Mouse (Mus musculus): ENCODE measurements around the gene Chtf18. TPM values are rescaled to one million over a fixed set of nuclear protein-coding genes. Genes with fewer than 3 reads are reported as not detected.
A peak's percentile ranks its signal among the peaks of the same experiment; 100 is the strongest.
"Not testable (repeated sequence)": the region's sequence is repeated elsewhere in the genome, so short reads cannot be mapped to it uniquely, and the experiment has no call there.

Chtf18 gene
- polyA plus RNA-seq, 1 experiment from 2014 or later = 32.2 TPM

- not testable (repeated sequence) for H3K9me3 ChIP-seq (ENCODE audit: control insufficient read depth, low read length); H3K27ac ChIP-seq (ENCODE audit: low read length); H3K36me3 ChIP-seq (ENCODE audit: control insufficient read depth, insufficient read depth, low read length); H3K4me2 ChIP-seq (ENCODE audit: low read depth, low read length); H3K4me3 ChIP-seq (ENCODE audit: low read length); H3K27me3 ChIP-seq (ENCODE audit: control insufficient read depth, insufficient read depth, low read depth, low read length); H3K4me1 ChIP-seq (replicated peaks; ENCODE audit: control insufficient read depth, insufficient read depth, low read length); H3K9ac ChIP-seq (ENCODE audit: low read length); ATAC-seq (ENCODE audit: low read depth)
- 68% methylated on average over 12 of the region's 12 CpGs for WGBS
These were observed 14.3 kb upstream of the Chtf18 start for GRCm38 (mm10) chr17:25741471-25741870.

GRCm38 (mm10) chr17:25738861-25739260, 11.6 kb upstream of the Chtf18 start:
- H3K36me3 ChIP-seq (ENCODE audit: control insufficient read depth, insufficient read depth, low read length) = no peaks in the 10 kb centered on the region
- peak overlapping the region; percentile 30; the same call in 1 of the 2 replicates for H3K27ac ChIP-seq (ENCODE audit: low read length)
- 48% methylated on average over 7 of the region's 7 CpGs for WGBS
- H3K4me3 ChIP-seq (ENCODE audit: low read length) = no peak overlapping the region
- H3K27me3 ChIP-seq (ENCODE audit: control insufficient read depth, insufficient read depth, low read depth, low read length) = no peaks in the 10 kb centered on the region
- ATAC-seq (ENCODE audit: low read depth) = peak; percentile 75
- H3K9me3 ChIP-seq (ENCODE audit: control insufficient read depth, low read length) = no peaks in the 10 kb centered on the region
- H3K4me2 ChIP-seq (ENCODE audit: low read depth, low read length) = no peak overlapping the region
- H3K4me1 ChIP-seq (replicated peaks; ENCODE audit: control insufficient read depth, insufficient read depth, low read length) = no peaks in the 10 kb centered on the region
- no peak overlapping the region for H3K9ac ChIP-seq (ENCODE audit: low read length)

GRCm38 (mm10) chr17:25735745-25736144, 8.5 kb upstream of the Chtf18 start, which contains the start of gene Mslnl:
Gene Mslnl (plus strand): TSS chr17:25736042.
- Histone ChIP-seq H3K4me3 (ENCODE audit: low read length) (no peak within 1 kb of the TSS), H3K9me3 (ENCODE audit: control insufficient read depth, low read length) (no peaks in the 10 kb centered on the region), H3K27ac (ENCODE audit: low read length) (peak within 1 kb of the TSS; percentile 32; the same call in 1 of the 2 replicates), H3K36me3 (ENCODE audit: control insufficient read depth, insufficient read depth, low read length) (no peaks in the 10 kb centered on the region; the same call in 1 of the 2 replicates), H3K4me2 (ENCODE audit: low read depth, low read length) (no peak within 1 kb of the TSS), H3K27me3 (ENCODE audit: control insufficient read depth, insufficient read depth, low read depth, low read length) (no peaks in the 10 kb centered on the region), H3K9ac (ENCODE audit: low read length) (0 out of 2 replicates have a peak within 1 kb of the TSS, but pooled peaks have one; percentile 10), H3K4me1 (replicated peaks; ENCODE audit: control insufficient read depth, insufficient read depth, low read length) (no peaks in the 10 kb centered on the region)
- peak; percentile 67 for ATAC-seq (ENCODE audit: low read depth)
- WGBS = 57% methylated on average over 3 of the region's 3 CpGs

- Histone ChIP-seq H3K9me3 (ENCODE audit: control insufficient read depth, low read length) (no peaks in the 10 kb centered on the region), H3K4me1 (replicated peaks; ENCODE audit: control insufficient read depth, insufficient read depth, low read length) (no peaks in the 10 kb centered on the region), H3K36me3 (ENCODE audit: control insufficient read depth, insufficient read depth, low read length) (peaks cover 5% of the 10 kb centered on the region; the same call in 1 of the 2 replicates), H3K9ac (ENCODE audit: low read length) (no peak overlapping the region), H3K4me3 (ENCODE audit: low read length) (no peak overlapping the region), H3K27ac (ENCODE audit: low read length) (peak overlapping the region; percentile 32; the same call in 1 of the 2 replicates), H3K27me3 (ENCODE audit: control insufficient read depth, insufficient read depth, low read depth, low read length) (no peaks in the 10 kb centered on the region), H3K4me2 (ENCODE audit: low read depth, low read length) (no peak overlapping the region)
- 72% methylated on average over 5 of the region's 5 CpGs for WGBS
- no peak for ATAC-seq (ENCODE audit: low read depth)
These were observed 8.0 kb upstream of the Chtf18 start for GRCm38 (mm10) chr17:25735246-25735645.

- Histone ChIP-seq H3K4me1 (replicated peaks; ENCODE audit: control insufficient read depth, insufficient read depth, low read length) (peaks cover 8% of the 10 kb centered on the region), H3K4me2 (ENCODE audit: low read depth, low read length) (no peak overlapping the region), H3K9me3 (ENCODE audit: control insufficient read depth, low read length) (no peaks in the 10 kb centered on the region), H3K36me3 (ENCODE audit: control insufficient read depth, insufficient read depth, low read length) (peaks cover 10% of the 10 kb centered on the region; the same call in 1 of the 2 replicates), H3K9ac (ENCODE audit: low read length) (0 out of 2 replicates have a peak overlapping the region, but pooled peaks have one; percentile 4), H3K27me3 (ENCODE audit: control insufficient read depth, insufficient read depth, low read depth, low read length) (no peaks in the 10 kb centered on the region), H3K4me3 (ENCODE audit: low read length) (no peak overlapping the region), H3K27ac (ENCODE audit: low read length) (no peak overlapping the region)
- 12% methylated on average over 2 of the region's 2 CpGs for WGBS
- no peak for ATAC-seq (ENCODE audit: low read depth)
These were observed 4.9 kb upstream of the Chtf18 start for GRCm38 (mm10) chr17:25732082-25732481.

- H3K27me3 ChIP-seq (ENCODE audit: control insufficient read depth, insufficient read depth, low read depth, low read length) = no peaks in the 10 kb centered on the region
- peak overlapping the region; percentile 79 for H3K4me3 ChIP-seq (ENCODE audit: low read length)
These were observed 721 bp upstream of the Chtf18 start for GRCm38 (mm10) chr17:25728009-25728270.

GRCm38 (mm10) chr17:25725264-25725663, 2.0 kb downstream of the Chtf18 start:
- WGBS = 84% methylated on average over 6 of the region's 6 CpGs
- no peak overlapping the region for H3K9ac ChIP-seq (ENCODE audit: low read length)

More at GRCm38 (mm10) chr17:25728009-25728270, 721 bp upstream of the Chtf18 start:
- 11% methylated on average over 4 of the region's 4 CpGs for WGBS
- Histone ChIP-seq H3K27ac (ENCODE audit: low read length) (peak overlapping the region; percentile 45), H3K9me3 (ENCODE audit: control insufficient read depth, low read length) (no peaks in the 10 kb centered on the region), H3K4me1 (replicated peaks; ENCODE audit: control insufficient read depth, insufficient read depth, low read length) (peaks cover 15% of the 10 kb centered on the region), H3K9ac (ENCODE audit: low read length) (peak overlapping the region; percentile 93), H3K4me2 (ENCODE audit: low read depth, low read length) (peak overlapping the region; percentile 96), H3K36me3 (ENCODE audit: control insufficient read depth, insufficient read depth, low read length) (peaks cover 17% of the 10 kb centered on the region)
- ATAC-seq (ENCODE audit: low read depth) = no peak

GRCm38 (mm10) chr17:25723919-25724318, 3.3 kb downstream of the Chtf18 start:
- Histone ChIP-seq H3K4me2 (ENCODE audit: low read depth, low read length) (no peak overlapping the region), H3K4me3 (ENCODE audit: low read length) (no peak overlapping the region), H3K27me3 (ENCODE audit: control insufficient read depth, insufficient read depth, low read depth, low read length) (no peaks in the 10 kb centered on the region), H3K9me3 (ENCODE audit: control insufficient read depth, low read length) (no peaks in the 10 kb centered on the region), H3K4me1 (replicated peaks; ENCODE audit: control insufficient read depth, insufficient read depth, low read length) (peaks cover 15% of the 10 kb centered on the region), H3K27ac (ENCODE audit: low read length) (no peak overlapping the region), H3K9ac (ENCODE audit: low read length) (no peak overlapping the region), H3K36me3 (ENCODE audit: control insufficient read depth, insufficient read depth, low read length) (peaks cover 19% of the 10 kb centered on the region)
- ATAC-seq (ENCODE audit: low read depth) = no peak
- WGBS = 69% methylated on average over 7 of the region's 7 CpGs

More at GRCm38 (mm10) chr17:25725264-25725663, 2.0 kb downstream of the Chtf18 start:
- no peaks in the 10 kb centered on the region for H3K27me3 ChIP-seq (ENCODE audit: control insufficient read depth, insufficient read depth, low read depth, low read length)
- H3K4me1 ChIP-seq (replicated peaks; ENCODE audit: control insufficient read depth, insufficient read depth, low read length) = peaks cover 15% of the 10 kb centered on the region
- H3K27ac ChIP-seq (ENCODE audit: low read length) = no peak overlapping the region
- H3K36me3 ChIP-seq (ENCODE audit: control insufficient read depth, insufficient read depth, low read length) = peaks cover 21% of the 10 kb centered on the region
- no peak overlapping the region for H3K4me2 ChIP-seq (ENCODE audit: low read depth, low read length)
- no peaks in the 10 kb centered on the region for H3K9me3 ChIP-seq (ENCODE audit: control insufficient read depth, low read length)
- no peak overlapping the region for H3K4me3 ChIP-seq (ENCODE audit: low read length)
- ATAC-seq (ENCODE audit: low read depth) = no peak

GRCm38 (mm10) chr17:25723470-25723869, 3.7 kb downstream of the Chtf18 start:
- Histone ChIP-seq H3K4me1 (replicated peaks; ENCODE audit: control insufficient read depth, insufficient read depth, low read length) (peaks cover 13% of the 10 kb centered on the region), H3K27me3 (ENCODE audit: control insufficient read depth, insufficient read depth, low read depth, low read length) (no peaks in the 10 kb centered on the region), H3K9me3 (ENCODE audit: control insufficient read depth, low read length) (no peaks in the 10 kb centered on the region), H3K4me3 (ENCODE audit: low read length) (no peak overlapping the region), H3K36me3 (ENCODE audit: control insufficient read depth, insufficient read depth, low read length) (peaks cover 19% of the 10 kb centered on the region), H3K9ac (ENCODE audit: low read length) (no peak overlapping the region), H3K4me2 (ENCODE audit: low read depth, low read length) (no peak overlapping the region), H3K27ac (ENCODE audit: low read length) (no peak overlapping the region)
- 92% methylated on average over 19 of the region's 19 CpGs for WGBS
- no peak for ATAC-seq (ENCODE audit: low read depth)

GRCm38 (mm10) chr17:25721476-25721875, 5.7 kb downstream of the Chtf18 start:
- Histone ChIP-seq H3K9ac (ENCODE audit: low read length) (no peak overlapping the region), H3K4me1 (replicated peaks; ENCODE audit: control insufficient read depth, insufficient read depth, low read length) (peaks cover 13% of the 10 kb centered on the region), H3K4me2 (ENCODE audit: low read depth, low read length) (no peak overlapping the region), H3K4me3 (ENCODE audit: low read length) (no peak overlapping the region), H3K27ac (ENCODE audit: low read length) (no peak overlapping the region), H3K36me3 (ENCODE audit: control insufficient read depth, insufficient read depth, low read length) (peaks cover 19% of the 10 kb centered on the region), H3K9me3 (ENCODE audit: control insufficient read depth, low read length) (no peaks in the 10 kb centered on the region), H3K27me3 (ENCODE audit: control insufficient read depth, insufficient read depth, low read depth, low read length) (peaks cover 14% of the 10 kb centered on the region)
- 90% methylated on average over 5 of the region's 5 CpGs for WGBS
- no peak for ATAC-seq (ENCODE audit: low read depth)

Measured in lung, embryonic 16.5 days (tissue).